Mouse (Mus musculus): Measurements from ENCODE around the gene Hsd3b7. TPM values are rescaled to one million over a fixed set of nuclear protein-coding genes. Genes with fewer than 3 reads are reported as not detected.

The Hsd3b7 gene
- polyA plus RNA-seq, 1 experiment from 2014 or later = 24.9 TPM

DNA sequence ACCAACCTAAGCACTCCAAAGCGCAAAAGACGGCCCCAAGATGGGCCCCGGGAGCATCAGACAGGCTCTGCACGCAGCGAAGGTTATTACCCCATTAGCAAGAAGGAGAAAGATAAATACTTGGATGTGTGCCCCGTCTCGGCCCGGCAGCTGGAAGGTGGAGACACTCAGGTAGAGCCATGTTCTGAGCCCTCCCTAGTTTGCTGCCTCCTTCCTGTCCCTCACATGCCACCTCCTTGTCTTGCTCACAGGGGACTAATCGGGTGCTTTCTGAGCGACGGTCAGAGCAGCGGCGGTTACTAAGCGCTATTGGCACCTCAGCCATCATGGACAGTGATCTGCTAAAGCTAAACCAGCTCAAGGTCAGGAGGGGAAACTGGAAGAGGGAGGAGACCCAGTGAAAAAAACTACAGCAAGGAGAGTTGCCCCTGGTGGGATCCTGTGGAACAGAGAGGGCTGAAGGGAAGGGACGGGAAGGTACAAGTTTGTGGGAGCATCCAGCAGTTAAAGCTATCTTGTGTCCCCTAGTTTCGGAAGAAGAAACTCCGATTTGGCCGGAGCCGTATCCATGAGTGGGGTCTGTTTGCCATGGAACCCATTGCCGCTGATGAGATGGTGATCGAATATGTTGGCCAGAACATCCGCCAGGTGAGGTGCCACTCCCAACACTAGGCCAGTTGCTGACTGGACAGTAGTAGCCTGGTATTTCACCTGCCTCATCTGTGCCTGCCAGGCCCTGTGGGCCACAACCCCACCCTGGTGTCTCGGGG, 3.1 kb upstream of the Hsd3b7 start:
- H3K27me3 ChIP-seq (ENCODE audit: control insufficient read depth, insufficient read depth, low read length) = no peaks in the 10 kb centered on the region
- 89% methylated on average over 23 of the region's 23 CpGs for WGBS
- ATAC-seq (replicated peaks; ENCODE audit: extremely low read depth, insufficient read depth, low FRiP score) = no peak

DNA sequence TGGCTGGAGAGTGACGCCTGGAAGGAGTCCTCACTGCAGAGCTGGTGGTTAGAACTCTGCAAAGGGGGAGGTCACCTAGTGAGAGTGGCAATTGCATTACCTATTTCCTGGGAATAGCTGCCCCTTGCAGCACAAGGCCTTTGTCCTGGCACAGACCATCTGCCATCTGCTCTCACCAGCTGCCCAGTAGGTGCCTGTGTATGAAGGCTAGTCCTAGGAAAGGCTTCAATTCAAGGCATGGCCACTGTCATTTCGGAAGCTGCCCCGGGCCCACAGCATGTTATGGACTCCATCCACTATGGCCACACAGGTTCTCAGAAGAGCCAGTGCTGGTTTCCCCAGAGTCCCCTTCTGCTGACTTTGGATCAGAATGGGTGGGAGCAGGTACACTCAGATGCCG, 1.8 kb upstream of the Hsd3b7 start:
- no peak overlapping the region for H3K4me2 ChIP-seq (ENCODE audit: low read depth, low read length)
- H3K9ac ChIP-seq (ENCODE audit: low read length) = no peak overlapping the region
- no peak overlapping the region for H3K4me3 ChIP-seq (ENCODE audit: low read length)
- H3K27ac ChIP-seq (ENCODE audit: low read length) = no peak overlapping the region
- no peaks in the 10 kb centered on the region for H3K27me3 ChIP-seq (ENCODE audit: control insufficient read depth, insufficient read depth, low read length)
- whole genome bisulfite sequencing = 84% methylated on average over 4 of the region's 4 CpGs
- H3K9me3 ChIP-seq (replicated peaks; ENCODE audit: control insufficient read depth, low read length) = no peaks in the 10 kb centered on the region
- H3K36me3 ChIP-seq (ENCODE audit: control insufficient read depth, insufficient read depth) = peaks cover 46% of the 10 kb centered on the region
- ATAC-seq (replicated peaks; ENCODE audit: extremely low read depth, insufficient read depth, low FRiP score) = no peak
- no peaks in the 10 kb centered on the region; the same call in 1 of the 2 replicates for H3K4me1 ChIP-seq (ENCODE audit: control insufficient read depth, insufficient read depth, low read length)

More for the DNA sequence above, 3.1 kb upstream of the Hsd3b7 start:
- peaks cover 56% of the 10 kb centered on the region for H3K36me3 ChIP-seq (ENCODE audit: control insufficient read depth, insufficient read depth)
- no peaks in the 10 kb centered on the region for H3K9me3 ChIP-seq (replicated peaks; ENCODE audit: control insufficient read depth, low read length)
- H3K4me3 ChIP-seq (ENCODE audit: low read length) = no peak overlapping the region
- H3K9ac ChIP-seq (ENCODE audit: low read length) = no peak overlapping the region
- H3K4me2 ChIP-seq (ENCODE audit: low read depth, low read length) = no peak overlapping the region
- H3K27ac ChIP-seq (ENCODE audit: low read length) = no peak overlapping the region
- no peaks in the 10 kb centered on the region; the same call in 1 of the 2 replicates for H3K4me1 ChIP-seq (ENCODE audit: control insufficient read depth, insufficient read depth, low read length)

DNA sequence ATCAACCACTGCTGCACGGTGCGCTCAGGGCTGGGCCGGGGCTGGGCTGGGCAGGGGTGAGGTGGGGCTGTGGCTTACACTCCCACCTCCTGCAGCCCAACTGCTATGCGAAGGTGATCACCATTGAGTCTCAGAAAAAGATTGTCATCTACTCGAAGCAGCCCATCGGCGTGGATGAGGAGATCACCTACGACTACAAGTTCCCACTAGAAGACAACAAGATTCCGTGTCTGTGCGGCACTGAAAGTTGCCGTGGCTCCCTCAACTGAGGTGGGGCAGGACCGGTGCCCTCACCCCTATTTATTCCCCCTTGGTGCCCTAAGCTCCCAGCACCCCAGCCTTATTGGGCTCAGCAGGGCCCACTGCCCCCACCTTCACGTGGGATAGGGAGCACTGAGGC, 1.2 kb upstream of the Hsd3b7 start:
- no peak overlapping the region for H3K9ac ChIP-seq (ENCODE audit: low read length)
- no peaks in the 10 kb centered on the region for H3K9me3 ChIP-seq (replicated peaks; ENCODE audit: control insufficient read depth, low read length)
- no peaks in the 10 kb centered on the region for H3K27me3 ChIP-seq (ENCODE audit: control insufficient read depth, insufficient read depth, low read length)
- H3K4me3 ChIP-seq (ENCODE audit: low read length) = no peak overlapping the region
- no peak for ATAC-seq (replicated peaks; ENCODE audit: extremely low read depth, insufficient read depth, low FRiP score)
- no peaks in the 10 kb centered on the region; the same call in 1 of the 2 replicates for H3K4me1 ChIP-seq (ENCODE audit: control insufficient read depth, insufficient read depth, low read length)
- WGBS = 87% methylated on average over 13 of the region's 13 CpGs
- no peak overlapping the region for H3K27ac ChIP-seq (ENCODE audit: low read length)
- peaks cover 44% of the 10 kb centered on the region for H3K36me3 ChIP-seq (ENCODE audit: control insufficient read depth, insufficient read depth)
- no peak overlapping the region for H3K4me2 ChIP-seq (ENCODE audit: low read depth, low read length)

DNA sequence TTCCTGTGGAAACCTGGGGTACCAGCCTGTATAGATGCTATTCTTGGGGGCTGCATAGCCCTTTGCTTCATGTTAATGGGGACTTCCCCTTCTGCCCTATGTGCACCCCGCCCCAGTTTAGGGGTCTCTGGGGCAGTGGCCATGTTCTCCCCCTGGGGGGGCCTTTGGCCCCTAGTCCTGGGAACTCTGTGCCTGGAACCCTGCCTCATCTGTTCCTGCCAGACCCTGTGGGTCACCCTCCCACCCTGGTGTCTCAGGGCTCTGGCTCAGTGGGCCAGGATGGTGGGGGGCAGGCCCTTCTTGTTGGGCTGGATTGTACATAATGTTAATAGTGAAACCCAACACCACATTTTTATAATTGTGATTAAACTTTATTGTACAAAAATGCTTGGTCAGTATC, 666 bp upstream of the Hsd3b7 start:
- 82% methylated on average over 1 of the region's 1 CpGs for WGBS
- Histone ChIP-seq H3K9ac (ENCODE audit: low read length) (no peak overlapping the region), H3K4me1 (ENCODE audit: control insufficient read depth, insufficient read depth, low read length) (no peaks in the 10 kb centered on the region; the same call in 1 of the 2 replicates), H3K27me3 (ENCODE audit: control insufficient read depth, insufficient read depth, low read length) (no peaks in the 10 kb centered on the region), H3K27ac (ENCODE audit: low read length) (no peak overlapping the region), H3K9me3 (replicated peaks; ENCODE audit: control insufficient read depth, low read length) (no peaks in the 10 kb centered on the region), H3K36me3 (ENCODE audit: control insufficient read depth, insufficient read depth) (peaks cover 43% of the 10 kb centered on the region), H3K4me2 (ENCODE audit: low read depth, low read length) (no peak overlapping the region), H3K4me3 (ENCODE audit: low read length) (no peak overlapping the region)
- ATAC-seq (replicated peaks; ENCODE audit: extremely low read depth, insufficient read depth, low FRiP score) = no peak

DNA sequence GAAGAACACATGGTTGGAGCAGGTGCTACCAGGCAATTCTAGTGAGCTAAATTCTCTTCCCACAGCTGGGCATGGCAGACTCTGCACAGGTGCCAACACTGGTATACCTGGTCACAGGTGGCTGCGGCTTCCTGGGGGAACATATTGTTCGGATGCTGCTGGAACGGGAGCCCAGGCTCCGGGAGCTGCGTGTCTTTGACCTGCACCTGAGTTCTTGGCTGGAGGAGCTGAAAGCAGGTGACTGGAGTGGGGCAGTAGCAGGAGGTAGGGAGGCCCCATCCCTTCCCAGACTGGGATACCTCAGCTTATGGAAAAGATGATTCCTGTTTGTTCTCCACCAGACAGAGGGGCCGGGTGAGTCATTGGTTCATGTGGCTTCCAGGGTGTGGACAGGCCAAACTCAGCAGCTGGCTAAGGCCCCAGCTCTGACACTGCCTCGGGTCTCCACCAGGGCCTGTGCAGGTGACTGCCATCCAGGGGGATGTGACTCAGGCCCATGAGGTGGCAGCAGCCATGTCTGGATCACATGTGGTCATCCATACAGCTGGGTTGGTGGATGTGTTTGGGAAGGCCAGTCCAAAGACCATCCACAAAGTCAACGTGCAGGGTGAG, 712 bp downstream of the Hsd3b7 start:
- H3K9ac ChIP-seq (ENCODE audit: low read length) = peak overlapping the region; percentile 50
- no peak for ATAC-seq (replicated peaks; ENCODE audit: extremely low read depth, insufficient read depth, low FRiP score)

DNA sequence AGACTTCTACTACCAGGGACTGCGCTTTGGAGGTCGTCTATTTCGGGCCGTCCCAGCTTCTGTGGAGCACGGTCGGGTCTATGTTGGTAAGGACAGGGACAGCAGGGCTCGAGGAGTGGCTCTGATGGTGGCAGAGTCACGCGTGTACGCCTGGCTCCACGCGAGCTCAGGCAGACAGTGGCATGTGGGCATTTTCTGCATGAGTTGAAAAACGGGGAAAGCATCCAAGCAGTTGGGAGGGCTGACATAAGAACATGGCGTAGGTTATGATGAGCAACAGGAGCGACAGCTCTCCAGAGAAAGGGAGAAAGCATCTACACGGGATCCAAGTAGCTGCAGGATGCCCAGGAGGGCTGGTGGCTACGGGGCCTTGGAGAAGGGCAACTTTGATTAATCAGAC, 1.9 kb downstream of the Hsd3b7 start:
- no peaks in the 10 kb centered on the region; the same call in 1 of the 2 replicates for H3K4me1 ChIP-seq (ENCODE audit: control insufficient read depth, insufficient read depth, low read length)
- ATAC-seq (replicated peaks; ENCODE audit: extremely low read depth, insufficient read depth, low FRiP score) = no peak
- H3K36me3 ChIP-seq (ENCODE audit: control insufficient read depth, insufficient read depth) = peaks cover 22% of the 10 kb centered on the region
- no peak overlapping the region for H3K9ac ChIP-seq (ENCODE audit: low read length)
- H3K4me2 ChIP-seq (ENCODE audit: low read depth, low read length) = no peak overlapping the region
- no peak overlapping the region for H3K27ac ChIP-seq (ENCODE audit: low read length)
- no peaks in the 10 kb centered on the region for H3K27me3 ChIP-seq (ENCODE audit: control insufficient read depth, insufficient read depth, low read length)
- no peak overlapping the region for H3K4me3 ChIP-seq (ENCODE audit: low read length)
- H3K9me3 ChIP-seq (replicated peaks; ENCODE audit: control insufficient read depth, low read length) = no peaks in the 10 kb centered on the region
- 87% methylated on average over 17 of the region's 17 CpGs for WGBS

More for the DNA sequence above, 712 bp downstream of the Hsd3b7 start:
- 78% methylated on average over 8 of the region's 8 CpGs for WGBS
- no peaks in the 10 kb centered on the region; the same call in 1 of the 2 replicates for H3K4me1 ChIP-seq (ENCODE audit: control insufficient read depth, insufficient read depth, low read length)
- peak overlapping the region; percentile 53 for H3K4me2 ChIP-seq (ENCODE audit: low read depth, low read length)
- no peaks in the 10 kb centered on the region for H3K27me3 ChIP-seq (ENCODE audit: control insufficient read depth, insufficient read depth, low read length)
- peaks cover 32% of the 10 kb centered on the region for H3K36me3 ChIP-seq (ENCODE audit: control insufficient read depth, insufficient read depth)
- H3K4me3 ChIP-seq (ENCODE audit: low read length) = peak overlapping the region; percentile 37
- H3K27ac ChIP-seq (ENCODE audit: low read length) = peak overlapping the region; percentile 22; the same call in 1 of the 2 replicates
- H3K9me3 ChIP-seq (replicated peaks; ENCODE audit: control insufficient read depth, low read length) = no peaks in the 10 kb centered on the region

DNA sequence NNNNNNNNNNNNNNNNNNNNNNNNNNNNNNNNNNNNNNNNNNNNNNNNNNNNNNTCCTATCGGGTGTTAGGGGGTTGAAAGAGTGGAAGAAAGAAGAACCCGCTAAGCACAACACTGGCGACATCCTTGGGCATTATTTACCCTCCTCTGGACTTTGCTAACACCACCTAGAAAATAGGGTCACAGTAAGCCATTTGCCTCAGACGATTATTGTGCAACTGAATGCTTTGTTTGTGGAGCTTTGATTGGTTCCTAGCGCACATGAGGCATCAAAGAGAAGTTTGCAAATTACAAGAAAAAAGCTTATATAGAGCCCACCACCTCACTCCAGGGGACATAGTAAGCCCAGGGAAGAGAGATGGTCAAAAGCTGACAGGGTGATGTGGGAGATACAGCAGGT, 8.4 kb downstream of the Hsd3b7 start:
- no peak overlapping the region for H3K4me2 ChIP-seq (ENCODE audit: low read depth, low read length)
- H3K27ac ChIP-seq (ENCODE audit: low read length) = no peak overlapping the region
- 76% methylated on average over 5 of the region's 5 CpGs for WGBS
- H3K9me3 ChIP-seq (replicated peaks; ENCODE audit: control insufficient read depth, low read length) = no peaks in the 10 kb centered on the region
- no peaks in the 10 kb centered on the region for H3K27me3 ChIP-seq (ENCODE audit: control insufficient read depth, insufficient read depth, low read length)
- H3K4me1 ChIP-seq (ENCODE audit: control insufficient read depth, insufficient read depth, low read length) = peaks cover 2% of the 10 kb centered on the region
- H3K4me3 ChIP-seq (ENCODE audit: low read length) = no peak overlapping the region
- ATAC-seq (replicated peaks; ENCODE audit: extremely low read depth, insufficient read depth, low FRiP score) = no peak
- H3K9ac ChIP-seq (ENCODE audit: low read length) = no peak overlapping the region
- H3K36me3 ChIP-seq (ENCODE audit: control insufficient read depth, insufficient read depth) = no peaks in the 10 kb centered on the region

DNA sequence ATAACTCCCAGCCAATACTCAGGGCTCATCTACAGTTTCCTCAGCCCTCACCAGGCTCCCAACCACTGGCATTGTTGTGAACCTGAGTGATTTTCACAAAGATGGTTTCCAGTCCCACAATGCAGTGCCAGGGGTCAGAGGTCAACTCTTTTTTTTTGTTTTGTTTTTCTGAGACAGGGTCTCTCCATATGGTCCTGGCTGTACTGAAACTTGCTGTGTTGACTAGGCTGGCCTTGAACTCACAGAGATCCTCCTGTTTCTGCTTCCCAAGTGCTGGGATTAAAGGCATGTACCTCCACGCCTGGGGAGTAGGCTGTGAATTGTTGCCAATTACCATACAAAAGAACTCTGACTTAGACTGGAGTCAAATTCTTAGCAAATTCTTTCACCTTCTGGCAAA, 9.4 kb downstream of the Hsd3b7 start:
- Histone ChIP-seq H3K4me3 (ENCODE audit: low read length) (no peak overlapping the region), H3K9me3 (replicated peaks; ENCODE audit: control insufficient read depth, low read length) (no peaks in the 10 kb centered on the region), H3K4me1 (ENCODE audit: control insufficient read depth, insufficient read depth, low read length) (peaks cover 9% of the 10 kb centered on the region), H3K36me3 (ENCODE audit: control insufficient read depth, insufficient read depth) (no peaks in the 10 kb centered on the region), H3K27ac (ENCODE audit: low read length) (no peak overlapping the region), H3K27me3 (ENCODE audit: control insufficient read depth, insufficient read depth, low read length) (no peaks in the 10 kb centered on the region), H3K9ac (ENCODE audit: low read length) (no peak overlapping the region), H3K4me2 (ENCODE audit: low read depth, low read length) (no peak overlapping the region)
- WGBS = 90% methylated on average over 1 of the region's 1 CpGs
- no peak for ATAC-seq (replicated peaks; ENCODE audit: extremely low read depth, insufficient read depth, low FRiP score)

- no peak for ATAC-seq (replicated peaks; ENCODE audit: extremely low read depth, insufficient read depth, low FRiP score)
- 76% methylated on average over 10 of the region's 10 CpGs for WGBS
- Histone ChIP-seq H3K4me1 (ENCODE audit: control insufficient read depth, insufficient read depth, low read length) (peaks cover 11% of the 10 kb centered on the region), H3K9me3 (replicated peaks; ENCODE audit: control insufficient read depth, low read length) (no peaks in the 10 kb centered on the region), H3K9ac (ENCODE audit: low read length) (no peak overlapping the region), H3K4me2 (ENCODE audit: low read depth, low read length) (no peak overlapping the region), H3K27me3 (ENCODE audit: control insufficient read depth, insufficient read depth, low read length) (no peaks in the 10 kb centered on the region), H3K36me3 (ENCODE audit: control insufficient read depth, insufficient read depth) (no peaks in the 10 kb centered on the region), H3K27ac (ENCODE audit: low read length) (no peak overlapping the region), H3K4me3 (ENCODE audit: low read length) (no peak overlapping the region)
Measured at GRCm38 (mm10) chr7:127810650-127811049, 10.2 kb downstream of the Hsd3b7 start.
